Mouse (Mus musculus): Measurements from ENCODE around the gene Fam76b. TPM values are rescaled to one million over a fixed set of nuclear protein-coding genes. Genes with fewer than 3 reads are reported as not detected.

Fam76b gene
- total RNA-seq, 2 experiments from 2014 or later: 23.7 to 26.2 TPM

DNA sequence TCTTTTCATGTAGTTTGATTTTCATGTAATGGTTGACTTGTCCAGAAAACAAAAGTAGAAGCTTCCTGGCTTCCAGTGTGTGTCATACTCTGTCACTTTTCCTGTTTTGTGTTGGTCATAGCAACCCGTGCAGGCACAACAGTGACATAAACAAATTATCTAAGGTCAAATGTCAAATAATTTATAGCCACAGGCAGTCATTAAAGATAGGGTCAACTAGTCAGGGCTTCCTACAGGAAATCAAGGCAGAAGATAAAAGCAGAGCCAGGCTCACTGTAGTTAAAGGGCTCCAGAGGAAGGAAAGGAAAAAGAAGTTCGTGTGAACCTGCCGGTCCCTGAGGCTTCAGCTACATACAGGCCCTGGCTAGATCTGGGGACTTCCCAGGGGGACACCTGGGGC lies 26.4 kb downstream of the Fam76b start:
- DNase-seq (ENCODE audit: extremely low spot score in 1 of 2, low spot score in 2 of 2): no peak
- intact Hi-C loops (cut with DNase I): no loop called here

DNA sequence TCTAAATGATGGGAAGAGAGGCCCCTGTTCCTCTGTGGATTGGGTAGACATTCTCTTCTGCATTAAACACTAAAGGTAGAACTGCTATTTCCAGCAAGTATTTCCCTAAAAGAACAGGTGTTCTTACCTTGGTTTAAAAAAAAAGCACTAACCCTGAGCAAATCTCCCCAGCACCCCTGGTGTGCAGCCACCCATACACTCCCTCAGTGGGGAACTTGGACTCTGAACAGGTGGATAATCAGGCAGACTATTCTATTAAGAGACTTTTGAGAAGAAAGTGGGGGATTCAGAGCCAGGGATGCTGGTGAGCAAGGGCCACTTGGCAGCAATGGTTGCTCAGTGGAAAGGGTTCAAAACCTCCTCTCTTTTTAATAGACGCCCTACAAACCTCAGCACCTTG lies 28.7 kb downstream of the Fam76b start:
- intact Hi-C loops (cut with DNase I): no loop called here
- DNase-seq (ENCODE audit: extremely low spot score in 1 of 2, low spot score in 2 of 2): no peak

DNA sequence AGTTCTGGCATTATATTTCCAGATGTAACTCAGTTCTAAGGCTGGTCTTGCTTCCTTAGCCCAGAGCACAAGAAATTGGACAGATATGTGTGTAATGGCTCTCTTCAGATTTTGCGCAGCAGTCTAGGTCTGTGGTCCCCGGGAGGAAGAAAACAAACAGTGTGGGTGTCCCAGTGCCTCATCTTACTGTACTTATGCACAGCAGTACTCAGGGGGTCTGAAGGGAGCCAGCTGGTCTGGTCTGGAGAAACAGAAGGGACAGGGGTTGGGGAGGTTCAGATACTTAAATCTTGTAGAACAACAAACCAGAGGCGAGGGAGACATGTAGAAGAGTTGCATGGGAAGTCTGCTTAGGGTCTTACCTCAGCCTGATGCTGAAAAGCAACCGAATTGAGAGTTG lies 29.3 kb downstream of the Fam76b start:
- DNase-seq (ENCODE audit: extremely low spot score in 1 of 2, low spot score in 2 of 2): no peak
- intact Hi-C loops (cut with DNase I): no loop called here

DNA sequence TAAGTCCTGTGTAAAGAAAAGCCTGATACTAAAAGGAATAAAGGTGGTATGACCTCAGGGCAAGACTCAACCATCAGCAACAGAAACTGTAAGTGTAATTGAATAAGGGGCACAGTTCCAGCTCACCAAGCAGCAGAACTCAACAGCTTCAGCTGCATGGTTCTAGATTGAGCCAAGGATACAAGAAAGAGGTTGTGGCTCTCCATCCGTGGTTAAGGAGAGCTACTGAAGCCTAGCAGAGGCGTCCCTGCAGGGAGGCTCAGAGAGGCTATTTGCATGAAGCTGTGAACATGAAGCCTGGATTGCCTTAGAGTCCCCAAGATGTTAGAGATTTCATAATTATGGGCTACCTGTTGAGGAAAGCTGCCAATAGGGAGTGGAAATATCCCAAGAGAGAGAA lies 40.1 kb downstream of the Fam76b start:
- intact Hi-C loops (cut with DNase I): no loop called here
- no peak for DNase-seq (ENCODE audit: extremely low spot score in 1 of 2, low spot score in 2 of 2)

DNA sequence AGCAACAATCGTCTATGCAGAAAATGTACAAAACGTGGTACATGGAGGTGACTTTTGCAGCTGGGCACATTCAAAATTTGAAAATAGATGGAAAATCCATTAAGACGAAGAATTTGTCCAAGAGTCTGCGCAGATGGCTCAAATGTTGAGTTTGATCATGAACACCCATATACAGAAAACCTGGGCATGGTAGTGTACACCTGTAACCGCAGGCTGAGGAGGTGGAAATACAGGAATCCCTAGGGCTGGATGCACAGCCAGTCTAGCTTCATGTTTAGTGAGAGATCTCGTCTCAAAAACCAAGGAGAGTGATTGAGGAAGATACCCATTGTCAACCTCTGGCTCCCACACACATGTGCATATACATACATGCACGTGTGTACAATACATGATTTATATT lies 44.1 kb downstream of the Fam76b start:
- DNase-seq (ENCODE audit: extremely low spot score in 1 of 2, low spot score in 2 of 2): no peak
- intact Hi-C loops (cut with DNase I): no loop called here

DNA sequence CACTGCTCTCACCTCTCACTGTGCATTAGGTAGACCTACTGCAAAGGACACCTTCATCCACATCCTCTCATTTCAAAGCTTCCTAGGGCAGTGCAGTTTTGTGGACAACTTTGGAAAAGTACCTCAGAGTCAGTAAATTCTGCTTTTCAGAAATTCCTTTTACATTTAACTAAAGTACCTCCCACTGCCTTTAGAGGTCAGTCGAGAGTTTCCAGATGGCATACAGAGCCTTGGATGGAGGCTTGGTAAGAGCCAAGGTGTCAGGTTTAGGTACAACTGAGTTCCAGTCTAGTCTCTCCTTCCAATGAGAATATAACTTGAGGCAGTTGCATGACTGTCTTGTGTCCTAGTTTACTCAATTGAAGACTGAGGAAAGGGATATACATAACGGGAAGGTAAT lies 46.8 kb downstream of the Fam76b start:
- no peak for DNase-seq (ENCODE audit: extremely low spot score in 1 of 2, low spot score in 2 of 2)
- intact Hi-C loops (cut with DNase I): no loop called here

DNA sequence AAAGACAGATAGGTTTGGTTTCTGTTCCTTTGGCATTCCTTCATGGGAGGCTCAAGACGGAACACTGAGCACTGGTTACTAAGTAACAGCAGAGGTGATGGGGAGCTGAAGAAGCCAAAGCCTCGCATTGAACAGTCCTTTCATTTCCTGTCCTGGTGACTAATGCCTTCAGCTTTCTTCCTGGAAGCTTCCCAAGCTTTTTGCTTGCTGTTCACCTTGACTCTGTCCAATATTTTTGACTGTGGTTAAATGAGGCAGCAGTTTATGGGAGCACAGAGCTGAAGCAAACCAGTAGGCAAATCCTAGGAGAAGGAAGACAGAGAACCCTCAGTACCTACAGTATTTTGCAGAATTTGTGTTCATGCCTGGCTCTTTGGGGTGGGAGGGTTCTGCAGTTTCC lies 47.8 kb downstream of the Fam76b start:
- intact Hi-C loops (cut with DNase I): no loop called here
- DNase-seq (ENCODE audit: extremely low spot score in 1 of 2, low spot score in 2 of 2): no peak

DNA sequence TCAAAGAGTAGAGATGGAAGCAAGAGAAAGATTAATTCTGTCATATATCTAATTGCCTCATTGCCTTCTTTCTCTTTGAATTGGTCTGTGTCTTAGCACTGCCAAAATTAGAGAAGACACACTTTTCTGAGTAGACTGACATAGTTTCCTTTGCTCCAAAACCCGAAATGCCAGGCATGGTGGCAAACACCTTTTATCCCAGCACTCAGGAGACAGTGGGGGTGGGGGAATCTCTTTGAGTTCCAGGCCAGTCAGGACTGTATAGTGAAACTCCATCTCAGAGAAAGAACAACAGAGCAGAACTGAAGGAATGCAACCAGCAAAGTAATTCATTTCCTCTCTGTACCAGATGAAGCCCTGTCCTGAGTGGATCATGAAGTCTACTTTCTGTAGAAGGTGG lies 53.2 kb downstream of the Fam76b start:
- DNase-seq (ENCODE audit: extremely low spot score in 1 of 2, low spot score in 2 of 2): no peak
- intact Hi-C loops (cut with DNase I): no loop called here

DNA sequence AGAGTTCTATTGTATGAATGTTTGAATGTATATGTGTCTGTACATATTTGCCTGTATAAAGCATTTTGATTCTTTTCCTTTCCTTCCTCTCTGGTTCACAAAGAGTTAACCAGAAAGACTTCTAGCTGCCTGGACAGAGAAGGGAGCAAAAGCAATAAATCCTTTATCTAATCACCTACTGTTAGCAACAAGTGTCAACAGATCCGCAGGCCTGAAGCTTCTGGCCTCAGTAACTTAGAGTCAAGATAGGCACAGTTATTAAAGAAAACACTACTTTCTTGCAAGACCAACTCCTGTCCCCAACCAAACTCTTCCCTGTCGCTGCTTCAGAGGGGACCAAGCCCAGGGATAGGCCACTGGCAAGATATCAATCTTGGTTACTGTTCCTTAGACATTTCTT lies 55.0 kb downstream of the Fam76b start:
- intact Hi-C loops (cut with DNase I): no loop called here
- no peak for DNase-seq (ENCODE audit: extremely low spot score in 1 of 2, low spot score in 2 of 2)

DNA sequence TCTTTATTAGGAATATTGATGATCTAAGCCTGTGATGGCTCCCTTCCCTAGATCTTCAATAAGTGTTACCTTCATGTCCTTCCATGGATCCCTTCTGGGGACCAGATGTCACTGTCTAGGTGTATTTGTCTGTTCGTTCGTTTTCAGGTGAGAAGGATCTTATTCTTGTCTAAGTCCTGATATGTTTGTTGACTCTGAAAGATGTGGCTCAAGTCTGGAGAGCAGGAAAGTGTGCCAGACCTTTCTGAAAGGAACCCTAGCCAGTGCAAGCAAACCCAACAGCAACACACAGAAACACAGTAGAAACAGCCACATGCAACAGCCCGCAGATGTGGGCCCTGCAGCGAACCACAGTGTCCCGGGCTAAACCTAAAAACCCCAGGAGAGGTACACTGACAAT lies 61.5 kb downstream of the Fam76b start:
- intact Hi-C loops (cut with DNase I): loop anchor here (2.0 to 5.0 kb wide), 2 partner anchors 388 to 454 kb away; partner anchors contain the start of gene Sesn3
- DNase-seq (ENCODE audit: extremely low spot score in 1 of 2, low spot score in 2 of 2): no peak

DNA sequence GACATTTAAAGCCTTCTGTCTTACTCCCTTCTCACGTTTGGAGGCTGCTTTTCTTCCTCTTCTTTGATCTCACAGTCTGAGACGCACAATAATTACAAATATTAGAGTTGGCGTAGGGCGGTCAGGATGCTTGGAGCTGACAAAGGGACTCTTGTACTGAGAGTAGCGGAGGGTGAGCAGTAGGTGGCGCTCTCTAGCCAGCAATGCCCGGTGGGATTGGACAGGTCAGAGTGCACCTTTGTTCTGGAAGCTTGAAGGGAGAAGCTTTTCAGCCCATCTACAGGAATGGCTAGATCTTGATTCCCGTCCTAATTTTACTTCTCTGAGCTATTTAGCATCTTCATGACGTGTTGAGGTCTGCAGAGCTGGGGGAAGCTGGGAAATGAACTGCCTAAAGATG lies 62.1 kb downstream of the Fam76b start:
- DNase-seq (ENCODE audit: extremely low spot score in 1 of 2, low spot score in 2 of 2): peak; percentile 62 to 85
- intact Hi-C loops (cut with DNase I): loop anchor here (2.0 to 5.0 kb wide), 2 partner anchors 388 to 453 kb away; partner anchors contain the start of gene Sesn3

DNA sequence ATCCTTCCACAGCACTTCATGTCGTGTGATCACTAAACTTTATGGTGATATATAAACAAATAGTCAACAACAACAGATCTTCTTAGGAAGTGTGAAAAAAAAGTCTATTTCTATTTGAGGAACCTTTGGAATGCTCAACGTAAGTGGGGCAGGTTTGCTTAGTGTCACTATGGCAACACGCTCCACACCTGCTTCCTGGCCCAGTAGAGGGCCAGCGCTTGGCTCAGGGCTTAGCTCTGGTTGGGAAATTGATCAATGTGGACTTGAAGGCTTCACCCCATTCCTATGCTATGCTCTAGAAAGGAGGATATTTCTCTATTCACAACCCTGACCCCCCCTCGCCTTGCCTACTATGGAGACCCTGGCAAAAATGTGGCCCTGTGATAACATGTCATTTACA lies 62.7 kb downstream of the Fam76b start:
- no peak for DNase-seq (ENCODE audit: extremely low spot score in 1 of 2, low spot score in 2 of 2)
- intact Hi-C loops (cut with DNase I): no loop called here

DNA sequence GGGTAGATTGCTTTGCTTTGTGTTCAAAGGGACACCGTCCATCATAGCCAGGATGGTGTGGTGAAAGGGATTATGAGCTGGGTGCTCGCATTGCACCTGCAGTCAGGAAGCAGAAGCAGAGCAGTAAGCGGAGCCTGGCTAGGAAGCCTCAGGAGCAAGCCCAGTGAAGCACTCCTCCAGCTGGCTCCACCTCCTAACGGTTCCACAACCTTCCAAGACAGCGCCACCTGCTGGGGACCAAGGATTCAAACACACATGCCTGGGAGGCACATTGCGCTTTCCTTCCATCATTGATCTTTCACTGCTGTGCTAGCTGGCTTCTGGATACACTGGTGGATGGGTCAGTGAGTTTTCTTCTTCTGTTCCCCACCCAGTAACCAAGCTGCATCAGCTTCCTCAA lies 64.4 kb downstream of the Fam76b start:
- intact Hi-C loops (cut with DNase I): no loop called here
- no peak for DNase-seq (ENCODE audit: extremely low spot score in 1 of 2, low spot score in 2 of 2)

DNA sequence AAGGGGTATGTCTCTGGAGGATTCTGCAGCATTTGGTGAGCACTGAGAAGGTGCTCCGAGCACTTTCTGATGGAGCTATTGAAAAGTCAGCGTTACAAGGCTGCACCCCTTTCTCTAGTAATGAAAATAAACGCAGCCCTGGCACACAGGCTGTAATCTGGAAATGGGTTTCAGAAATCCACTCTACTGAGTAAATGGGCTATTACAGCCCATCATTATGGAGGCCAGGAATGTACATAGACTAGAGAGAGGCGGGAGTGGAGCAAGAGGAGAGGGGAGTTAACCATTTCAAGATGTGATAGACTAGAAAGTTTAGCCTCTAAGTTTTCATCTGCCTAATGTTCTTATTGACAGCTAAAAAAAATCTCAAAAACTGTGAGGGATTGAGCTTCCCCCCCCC lies 65.5 kb downstream of the Fam76b start:
- intact Hi-C loops (cut with DNase I): no loop called here
- DNase-seq (ENCODE audit: extremely low spot score in 1 of 2, low spot score in 2 of 2): no peak

DNA sequence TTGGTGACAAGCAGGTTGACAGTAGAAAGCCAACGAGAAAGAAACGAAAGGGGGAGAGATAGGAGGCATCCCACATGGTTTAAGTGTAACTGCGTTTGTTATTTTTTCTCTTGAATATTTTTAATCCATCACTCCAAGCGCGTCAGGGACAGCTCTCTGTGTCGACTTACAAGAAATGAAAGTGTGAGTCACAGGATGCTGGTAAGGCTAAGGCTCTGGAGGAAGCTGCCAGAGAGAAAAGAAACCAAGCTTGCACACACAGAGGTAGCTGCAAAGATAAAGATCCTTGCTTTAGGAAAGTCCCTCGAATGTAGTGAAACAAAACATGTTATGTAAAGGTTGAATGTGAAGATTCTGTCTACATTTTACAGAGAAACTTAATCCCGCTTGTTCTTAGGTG lies 67.0 kb downstream of the Fam76b start:
- DNase-seq (ENCODE audit: extremely low spot score in 1 of 2, low spot score in 2 of 2): no peak
- intact Hi-C loops (cut with DNase I): no loop called here

DNA sequence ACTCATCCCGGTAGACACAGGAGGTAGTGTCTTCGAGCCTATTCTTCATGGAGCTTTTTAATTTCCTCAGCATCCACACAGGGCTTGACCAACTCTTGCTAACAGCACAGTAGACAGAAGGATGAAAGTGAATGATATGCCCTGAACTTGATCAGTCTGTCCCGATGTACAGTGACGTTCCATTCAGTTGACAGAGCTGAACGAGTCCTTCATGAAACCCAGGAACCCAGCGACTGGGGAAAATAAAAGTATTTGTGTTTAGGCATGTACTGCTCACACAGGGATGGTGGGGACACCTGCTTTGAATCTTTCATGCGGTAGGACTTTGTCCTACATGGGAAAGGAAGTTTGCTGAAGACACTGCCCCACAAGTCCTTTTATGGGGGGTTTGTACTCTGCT lies 67.4 kb downstream of the Fam76b start:
- intact Hi-C loops (cut with DNase I): no loop called here
- no peak for DNase-seq (ENCODE audit: extremely low spot score in 1 of 2, low spot score in 2 of 2)

DNA sequence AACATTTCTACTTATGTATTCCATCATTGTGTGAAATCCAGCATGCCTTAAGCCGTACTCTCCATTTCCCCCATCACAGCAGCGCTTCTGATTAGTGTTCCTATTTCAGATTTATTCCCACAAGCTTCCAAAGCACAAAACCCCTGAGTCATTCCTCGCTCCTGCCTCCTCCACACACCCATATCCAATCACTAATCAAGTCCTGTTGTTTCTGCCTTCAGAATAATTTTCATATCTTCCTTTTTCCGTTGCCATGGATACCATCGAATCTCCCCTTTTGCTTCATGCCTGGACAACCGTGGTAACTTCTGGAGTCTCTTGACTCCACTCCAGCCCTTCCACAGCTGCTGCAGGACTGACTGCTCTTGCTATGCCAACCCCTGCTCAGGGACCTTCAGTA lies 68.5 kb downstream of the Fam76b start:
- peak in 1 of 2 experiments; percentile 49 for DNase-seq (ENCODE audit: extremely low spot score in 1 of 2, low spot score in 2 of 2)
- intact Hi-C loops (cut with DNase I): no loop called here

DNA sequence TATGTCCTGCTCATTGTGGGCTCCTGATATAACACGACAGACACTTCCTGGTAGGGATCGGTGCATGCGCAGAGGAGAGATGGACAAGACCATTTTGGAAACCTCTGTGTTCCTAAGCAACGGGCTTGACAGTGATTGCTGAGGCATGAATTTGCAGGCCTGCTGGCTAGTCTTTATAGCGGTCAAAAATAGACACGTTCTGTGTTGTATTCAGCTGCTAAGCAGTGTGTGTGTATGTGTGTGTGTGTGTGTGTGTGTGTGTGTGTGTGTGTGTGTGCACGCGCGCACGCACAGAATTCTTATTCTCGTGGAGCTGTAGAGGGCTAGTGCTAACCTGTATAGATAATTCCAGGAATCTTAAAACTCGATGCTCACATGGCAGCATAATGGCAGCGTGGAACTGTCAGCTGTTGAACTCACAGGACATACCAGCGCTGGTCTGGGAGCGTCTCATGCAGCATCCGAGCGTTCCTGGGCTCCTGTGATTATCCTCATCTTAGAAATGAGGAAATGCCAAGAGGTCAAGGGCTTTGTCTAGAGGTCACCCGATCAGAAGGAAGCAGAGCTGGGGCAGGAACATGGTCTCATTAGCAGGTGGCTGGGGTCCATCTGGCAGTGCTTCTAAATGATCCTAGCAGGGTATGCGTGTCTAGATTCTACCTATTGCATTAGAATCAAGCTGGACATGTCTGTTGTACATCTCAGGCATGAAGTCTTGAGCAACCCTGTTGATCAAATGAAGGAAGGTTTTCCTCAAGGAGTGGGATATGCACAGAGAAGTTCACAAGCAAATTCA lies 71.2 kb downstream of the Fam76b start:
- intact Hi-C loops (cut with DNase I): no loop called here
- peak; percentile 58 to 69 for DNase-seq (ENCODE audit: extremely low spot score in 1 of 2, low spot score in 2 of 2)

DNA sequence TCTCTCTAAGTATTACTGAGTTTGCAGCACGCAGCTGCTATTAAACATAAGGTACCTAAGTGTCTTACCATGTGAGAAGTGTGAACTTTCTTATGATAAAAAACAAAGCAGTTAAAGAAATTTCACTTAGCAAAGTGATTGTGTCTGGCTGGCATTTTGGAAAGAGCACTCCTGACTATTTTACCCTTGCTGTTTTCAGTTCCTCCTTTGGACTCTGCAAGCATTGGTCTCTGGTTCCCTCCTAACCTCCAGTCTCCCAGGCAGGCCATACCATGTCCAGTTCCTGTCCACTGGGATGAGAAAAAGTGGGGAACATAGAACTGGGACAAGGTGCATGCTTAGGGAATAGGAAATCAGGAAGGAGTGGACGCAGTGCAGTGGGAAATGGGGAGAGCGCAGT lies 74.5 kb downstream of the Fam76b start:
- intact Hi-C loops (cut with DNase I): no loop called here

DNA sequence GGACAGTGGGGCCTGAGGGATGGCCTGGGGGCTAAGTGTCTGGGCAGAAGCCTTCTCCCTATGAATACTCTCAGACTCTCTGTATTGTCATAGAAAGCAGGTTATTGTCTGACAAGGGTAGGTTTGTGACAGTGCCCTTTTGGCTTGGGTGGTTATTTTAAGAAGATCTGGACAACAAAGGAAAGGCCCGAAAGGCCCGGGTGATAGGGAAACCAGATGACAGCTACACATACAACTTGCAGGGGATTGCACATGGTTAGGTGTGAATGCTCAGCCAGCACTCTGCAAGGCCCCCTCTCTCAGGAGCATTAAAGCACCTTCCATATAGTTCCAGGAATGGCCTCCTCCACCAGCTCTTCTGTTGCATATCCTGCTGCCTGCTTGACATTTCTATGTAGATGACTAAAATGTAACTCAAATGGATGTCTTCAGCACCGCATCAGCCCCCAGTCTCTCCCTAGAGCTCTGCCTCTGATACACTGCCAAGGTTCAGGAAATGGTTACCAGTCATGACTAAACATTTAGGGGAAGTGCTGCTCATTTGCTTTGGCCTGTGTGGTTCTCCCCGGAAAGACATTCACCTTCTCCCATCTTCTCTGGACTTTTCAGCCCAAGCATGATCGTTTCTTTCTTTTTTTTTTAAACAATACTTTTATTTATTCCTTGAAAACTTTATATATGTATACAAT lies 76.7 kb downstream of the Fam76b start:
- intact Hi-C loops (cut with DNase I): no loop called here
- DNase-seq (ENCODE audit: extremely low spot score in 1 of 2, low spot score in 2 of 2): no peak

More for the DNA sequence above, 74.5 kb downstream of the Fam76b start:
- no peak for DNase-seq (ENCODE audit: extremely low spot score in 1 of 2, low spot score in 2 of 2)

Data from left cerebral cortex, postnatal 10 days (tissue).